Mouse (Mus musculus) MN1 (cell line): ENCODE data around the gene 4921524J17Rik.

Experiments
- DNase-seq: peaks from one replicate; pipeline ENCODE4 v3.0.0-alpha.2; 2016; ENCODE audit warnings: low spot score

4921524J17Rik gene

DNA sequence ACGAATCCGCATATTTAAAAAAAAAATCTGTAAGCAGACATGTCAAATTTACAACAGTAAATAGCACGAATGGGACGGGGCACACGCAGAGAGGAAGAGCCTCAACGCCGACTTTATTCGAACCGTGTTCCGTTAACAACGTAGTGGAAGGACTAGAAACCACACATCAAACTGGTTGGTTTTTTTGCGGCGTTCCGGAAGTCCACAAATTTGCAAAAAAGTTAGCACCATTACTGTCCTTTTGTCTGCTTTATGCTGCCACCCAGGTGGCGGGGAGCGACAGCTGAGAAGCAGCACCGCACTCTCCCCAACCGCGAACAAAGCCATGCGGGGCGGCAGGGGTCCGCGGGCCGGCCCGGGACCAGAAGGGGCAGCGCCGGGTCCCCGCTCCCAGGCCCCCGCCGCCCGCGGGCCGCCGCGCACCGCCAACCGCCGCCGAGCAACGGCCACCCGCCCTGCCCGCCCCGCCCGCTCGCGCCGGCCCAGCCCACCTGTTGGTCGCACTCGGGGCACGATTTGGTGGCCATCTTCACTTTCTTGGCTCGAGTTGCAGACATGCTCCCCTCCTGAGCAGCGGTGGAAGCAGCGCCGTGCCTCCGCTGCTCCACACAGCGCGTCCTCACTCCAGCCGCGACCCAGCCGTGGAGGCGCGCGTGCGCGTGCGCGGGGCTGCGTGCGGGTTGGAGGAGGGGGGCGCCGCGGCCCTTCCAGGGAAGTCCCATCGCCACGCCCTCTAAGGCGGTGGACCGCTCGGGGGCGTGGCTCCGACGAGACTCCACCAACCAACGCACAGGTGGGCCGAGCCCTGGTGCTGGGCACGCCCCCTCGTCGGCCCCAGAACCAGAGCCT lies at the start of gene 4921524J17Rik:
TSS of gene 4921524J17Rik (minus strand) at position 666 of the 849 bp plus-strand sequence.
- DNase-seq: peak; percentile 98

GRCm38 (mm10) chr8:85482427-85482826 lies 49.8 kb upstream of the 4921524J17Rik start:
- no peak for DNase-seq

- DNase-seq: no peak
Observed at GRCm38 (mm10) chr8:85481900-85482299, 49.3 kb upstream of the 4921524J17Rik start.

DNA sequence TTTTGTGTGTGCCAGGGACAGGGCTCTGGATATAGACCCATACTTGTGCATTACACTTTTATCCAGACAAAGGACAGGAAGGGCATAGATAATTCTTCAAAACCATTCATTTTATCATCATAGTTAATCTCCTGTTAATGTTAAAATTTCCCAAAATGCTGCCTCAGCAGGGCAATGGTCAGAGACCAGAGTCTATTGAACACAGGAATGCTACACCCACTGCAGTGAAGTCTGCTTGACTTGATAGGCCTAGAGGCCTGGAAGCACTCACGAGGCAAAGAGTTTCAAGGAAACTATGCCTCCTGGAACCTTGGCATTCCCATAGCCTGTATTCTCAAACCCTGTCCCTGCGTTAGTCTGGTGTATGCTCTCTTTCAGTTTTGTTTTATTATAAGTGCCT lies 47.1 kb upstream of the 4921524J17Rik start:
- DNase-seq: no peak

GRCm38 (mm10) chr8:85478397-85478796 lies 45.8 kb upstream of the 4921524J17Rik start:
- no peak for DNase-seq

DNA sequence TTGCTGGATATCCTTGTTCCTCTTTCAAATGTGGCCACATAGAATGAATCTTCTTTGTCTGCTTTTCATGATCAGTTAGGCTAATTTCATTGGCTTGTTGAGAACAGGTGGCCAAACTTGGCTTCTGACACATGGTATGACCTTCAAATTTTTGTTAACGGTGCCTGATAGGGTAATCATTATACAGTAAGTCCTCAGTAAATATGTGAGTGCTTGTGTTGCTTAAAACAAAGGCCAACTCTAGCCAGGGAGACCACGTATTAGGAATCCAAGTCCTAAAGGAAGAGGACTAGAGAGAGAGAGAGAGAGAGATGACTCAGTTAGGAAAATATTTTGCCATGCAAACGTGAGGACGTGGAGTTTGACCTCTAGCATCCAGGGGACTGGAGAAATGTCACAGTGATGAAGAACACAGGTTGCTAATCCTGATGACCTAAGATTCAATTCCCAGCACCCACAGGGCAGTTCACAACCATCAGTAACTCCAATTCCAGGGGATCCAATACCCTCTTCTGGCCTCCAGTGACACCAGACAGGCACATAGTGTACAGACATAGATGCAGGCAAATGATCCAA lies 44.4 kb upstream of the 4921524J17Rik start:
- DNase-seq: no peak

DNA sequence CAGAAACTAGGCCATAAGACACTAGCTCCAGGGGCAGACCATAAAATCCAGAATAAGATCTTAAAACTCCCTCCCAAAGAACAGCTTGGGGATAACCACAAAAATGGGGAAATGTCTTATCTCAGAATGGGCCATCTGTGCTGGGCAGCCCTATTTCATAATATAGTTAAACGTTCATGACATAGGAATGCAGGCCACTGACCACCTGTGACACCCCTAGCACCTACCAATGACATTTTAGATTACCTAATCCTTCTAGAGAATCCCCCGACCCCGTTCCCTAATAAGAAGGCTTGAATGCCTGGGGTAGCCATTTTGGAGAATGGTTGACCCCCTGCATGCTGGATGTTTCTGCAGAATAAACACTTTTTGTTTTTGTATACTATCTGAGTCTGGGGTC lies 42.3 kb upstream of the 4921524J17Rik start:
- no peak for DNase-seq

- no peak for DNase-seq
Observed at GRCm38 (mm10) chr8:85473246-85473645, 40.6 kb upstream of the 4921524J17Rik start.

- DNase-seq: no peak
Observed at GRCm38 (mm10) chr8:85472800-85473199, 40.2 kb upstream of the 4921524J17Rik start.

DNA sequence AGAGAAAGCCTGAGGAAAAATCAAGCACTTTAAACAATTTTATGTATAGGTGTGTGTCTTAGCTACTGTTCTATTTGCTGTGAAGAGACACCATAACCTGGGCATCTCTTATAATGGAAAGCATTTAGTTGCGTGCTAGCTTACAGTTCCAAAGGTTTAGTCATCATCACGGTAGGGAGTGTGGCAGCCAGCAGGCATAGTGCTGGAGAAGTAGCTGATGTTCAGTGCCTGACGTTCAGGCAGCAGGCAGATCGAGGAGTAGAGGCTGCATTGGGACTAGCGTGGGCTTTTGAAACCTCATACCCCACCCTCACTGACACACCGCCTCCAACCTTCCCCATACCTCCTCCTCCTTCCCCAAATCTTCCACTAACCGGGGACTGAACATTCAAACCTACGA lies 38.1 kb upstream of the 4921524J17Rik start:
- no peak for DNase-seq

GRCm38 (mm10) chr8:85466056-85466455 lies 33.4 kb upstream of the 4921524J17Rik start:
- no peak for DNase-seq

DNA sequence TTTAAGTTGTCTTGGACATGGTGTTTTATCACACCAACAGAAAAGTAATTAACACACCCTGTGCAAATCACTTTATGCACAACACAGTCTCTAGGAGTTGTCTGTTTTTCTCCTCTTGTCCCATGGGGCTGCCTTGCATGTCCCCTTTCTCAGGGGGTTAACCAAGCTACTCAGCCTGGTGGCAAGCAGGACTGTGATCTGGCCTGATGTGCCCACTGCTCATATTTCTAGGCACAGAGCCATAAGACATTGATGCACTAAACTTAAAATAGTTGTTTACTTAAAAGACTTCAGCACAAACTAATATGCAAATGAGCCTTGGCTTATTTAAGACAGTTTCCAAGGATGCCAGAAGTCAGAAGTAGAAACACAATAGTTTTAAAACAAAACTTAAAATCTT lies 31.7 kb upstream of the 4921524J17Rik start:
- DNase-seq: no peak

DNA sequence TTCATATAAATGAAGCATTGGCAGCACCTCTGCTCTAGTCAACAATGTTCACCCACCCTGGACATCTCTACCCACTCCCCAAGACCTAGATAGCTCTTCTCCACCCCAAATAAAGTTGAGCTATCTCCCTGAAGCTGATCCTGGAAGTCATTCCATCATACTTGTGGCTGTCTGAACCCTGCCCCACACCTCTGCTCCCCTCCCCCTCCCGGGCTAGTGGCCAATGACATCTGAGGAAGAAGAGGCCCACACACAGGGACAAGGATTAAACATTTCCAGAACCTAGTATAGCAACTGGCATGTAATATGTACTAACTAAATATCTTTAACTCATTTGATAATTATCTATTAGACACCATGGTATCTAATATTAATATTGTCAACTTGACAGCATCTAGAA lies 29.8 kb upstream of the 4921524J17Rik start:
- no peak for DNase-seq

DNA sequence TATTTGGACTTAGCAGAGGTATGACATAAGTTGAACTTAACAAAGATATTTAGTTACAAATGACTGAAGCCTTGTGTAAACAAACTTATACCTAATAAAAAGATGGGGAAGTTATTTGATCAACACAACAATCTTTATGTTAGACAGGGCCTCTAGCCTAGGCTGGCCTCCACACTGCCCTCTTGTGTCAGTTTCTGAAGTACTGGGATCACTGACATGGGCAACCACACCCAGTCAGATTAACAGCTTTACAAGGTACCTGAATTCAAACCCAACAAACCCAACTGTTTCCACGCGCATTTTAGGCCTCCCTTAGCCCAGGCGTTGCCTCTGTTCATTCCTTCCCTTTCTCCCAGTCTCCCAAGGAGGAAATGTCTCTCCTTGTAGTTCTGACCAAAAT lies 28.7 kb upstream of the 4921524J17Rik start:
- no peak for DNase-seq

GRCm38 (mm10) chr8:85460804-85461203 lies 28.2 kb upstream of the 4921524J17Rik start:
- peak; percentile 45 for DNase-seq

DNA sequence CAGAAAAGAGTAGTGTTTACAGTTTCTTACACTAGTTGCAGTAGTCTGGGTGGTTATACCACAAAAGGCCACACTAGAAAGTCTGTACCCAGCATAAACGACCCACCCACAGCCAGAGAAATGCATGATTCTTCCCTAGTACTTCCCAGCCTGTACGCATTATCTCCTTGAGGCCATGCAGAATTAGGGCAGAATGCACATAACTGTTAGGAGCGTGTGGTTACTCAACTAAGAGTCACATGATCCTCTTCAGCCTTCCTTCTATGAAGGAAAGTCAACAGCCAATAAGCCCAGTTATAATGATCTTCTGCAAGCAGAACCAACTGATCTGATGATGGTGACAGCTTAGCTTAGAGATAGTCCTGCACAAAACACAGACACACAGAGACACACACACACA lies 26.9 kb upstream of the 4921524J17Rik start:
- no peak for DNase-seq

DNA sequence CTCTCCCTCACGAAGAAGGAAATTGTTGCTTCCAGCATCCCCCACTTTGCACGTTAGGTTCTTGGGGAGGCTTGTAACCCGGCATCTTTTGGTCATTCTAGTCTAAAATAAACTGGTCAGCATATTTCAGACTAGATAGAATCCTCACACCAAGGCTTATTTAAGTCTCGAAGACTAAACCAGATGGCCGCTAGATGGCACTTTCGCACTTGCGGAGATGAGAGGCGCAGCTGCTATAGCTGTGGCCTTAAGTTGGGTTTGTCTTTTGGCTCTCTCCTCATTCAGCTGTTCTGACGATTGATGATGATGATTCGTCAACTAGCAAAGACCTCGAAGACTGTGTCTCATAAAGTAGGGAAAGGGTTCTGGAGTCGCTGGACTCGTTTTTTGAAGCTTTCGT lies 23.9 kb upstream of the 4921524J17Rik start:
- peak; percentile 91 for DNase-seq

DNA sequence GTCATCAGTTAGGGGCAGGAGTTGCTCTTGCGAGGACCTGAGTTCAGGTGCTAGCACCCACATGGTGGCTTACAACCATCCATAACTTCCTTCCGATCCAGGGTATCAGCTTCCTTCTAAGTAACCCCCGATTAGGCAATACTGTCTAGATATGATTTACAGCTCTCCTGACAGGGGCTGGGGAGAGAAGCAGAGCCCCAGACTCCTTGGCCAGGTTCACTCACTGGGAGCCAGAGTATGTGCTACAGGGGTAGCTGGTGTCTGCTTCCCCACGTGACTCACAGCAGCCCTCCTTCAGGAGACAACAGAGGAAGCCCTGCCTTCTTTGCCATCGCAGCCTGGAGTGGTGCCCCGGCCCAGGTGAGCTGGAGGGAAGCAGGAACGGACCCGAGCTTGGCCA lies 22.1 kb upstream of the 4921524J17Rik start:
- no peak for DNase-seq

GRCm38 (mm10) chr8:85453256-85453655 lies 20.6 kb upstream of the 4921524J17Rik start:
- DNase-seq: no peak

GRCm38 (mm10) chr8:85452328-85452727 lies 19.7 kb upstream of the 4921524J17Rik start:
- DNase-seq: no peak

DNA sequence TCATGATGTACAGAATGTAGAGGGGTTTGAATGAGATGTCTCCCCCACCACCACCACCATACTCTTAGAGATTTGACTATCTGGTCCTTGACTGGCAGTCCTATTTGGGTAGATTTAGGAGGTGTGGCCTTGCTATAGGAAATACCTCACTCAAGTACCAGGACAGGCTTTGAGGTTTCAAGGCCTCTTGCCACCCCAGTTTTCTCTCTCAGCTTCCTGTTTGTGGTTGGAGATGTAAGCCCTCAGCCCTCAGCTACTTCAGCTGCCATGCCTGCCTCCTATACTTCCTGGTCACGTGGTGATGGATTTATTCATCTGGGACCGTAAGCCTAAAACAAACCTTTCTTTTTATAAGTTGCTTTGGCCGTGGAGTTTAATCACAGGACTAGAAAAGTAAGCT lies 17.7 kb upstream of the 4921524J17Rik start:
- DNase-seq: no peak

DNA sequence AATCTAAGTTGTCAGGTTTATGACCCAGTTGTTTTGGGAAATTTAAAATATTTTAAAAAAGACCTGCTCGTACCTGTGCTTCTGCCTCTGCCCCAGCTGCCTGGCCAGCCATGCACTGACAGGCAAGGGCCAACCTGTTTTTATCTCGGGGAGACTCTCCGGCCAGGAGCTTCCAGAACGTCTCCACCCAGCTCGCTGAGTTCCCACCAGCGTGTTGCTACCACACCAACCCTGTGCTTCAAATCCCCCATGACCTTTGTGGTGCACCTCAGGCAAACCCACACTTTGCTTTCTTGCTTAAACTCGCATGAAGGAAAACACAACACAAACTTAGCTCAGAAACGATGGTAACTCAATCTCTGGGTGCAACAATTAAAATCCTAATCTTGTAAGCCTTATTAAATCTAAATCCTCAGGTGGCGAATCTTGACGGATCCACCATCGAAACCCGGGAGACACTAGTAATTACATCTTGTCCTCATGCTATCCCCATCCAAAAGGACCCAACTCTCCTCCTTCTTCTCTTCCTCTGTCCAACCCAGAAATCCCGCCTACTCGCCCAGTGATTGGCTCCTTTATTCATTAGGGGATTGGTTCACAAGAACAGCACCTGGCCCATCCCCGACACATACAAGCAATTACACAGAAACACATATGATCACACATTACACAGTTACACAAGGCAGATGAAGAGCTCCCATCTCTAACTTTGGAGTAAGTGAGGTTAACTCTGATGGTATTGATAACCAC lies 13.5 kb upstream of the 4921524J17Rik start:
- no peak for DNase-seq

DNA sequence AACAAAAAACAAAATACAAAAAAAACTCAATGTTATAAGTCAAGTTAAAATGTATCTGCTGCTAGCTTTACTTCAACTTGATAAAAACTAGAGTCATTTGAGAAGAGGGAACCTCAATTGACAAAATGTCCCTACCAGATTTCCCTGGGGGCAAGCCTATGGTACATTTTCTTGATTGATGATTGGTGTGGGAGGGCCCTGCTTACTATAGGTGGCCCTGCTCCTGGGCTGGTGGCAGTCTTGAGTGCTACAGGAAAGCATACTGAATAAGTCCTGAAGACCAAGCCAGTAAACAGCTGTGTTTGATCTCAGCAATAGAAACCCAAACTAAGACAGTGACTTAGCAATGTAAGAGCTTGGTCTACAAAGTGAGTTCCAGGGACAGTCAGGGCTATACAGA lies 11.5 kb upstream of the 4921524J17Rik start:
- DNase-seq: no peak
